ENCODE assay signal across 26 mouse cellular contexts in the genomic region with DNA sequence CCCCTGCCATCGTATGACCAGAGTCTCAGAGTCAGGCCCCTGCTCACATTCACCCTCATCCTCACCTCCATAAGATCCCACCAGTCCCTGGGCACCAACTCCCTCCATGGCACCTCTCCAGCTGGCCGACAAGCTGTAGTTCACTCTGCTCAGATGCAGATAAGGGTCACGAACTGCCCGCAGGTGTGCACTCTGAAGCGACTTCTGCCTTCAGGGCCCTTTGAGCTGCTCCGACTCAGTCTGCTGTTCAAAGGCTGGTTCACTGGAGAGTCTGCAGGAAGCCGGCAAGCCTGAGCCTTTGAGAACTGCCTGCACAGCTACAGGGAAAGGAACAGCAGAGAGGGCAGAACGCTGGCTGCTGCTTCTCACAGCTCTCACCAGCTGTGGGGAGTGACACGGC.
DNase-seq lines count a peak whose midpoint lies in the region; ATAC-seq and TF ChIP-seq lines count a peak whose summit lies in the region.
"Had no signal": no experiment of that assay in that cellular context is flagged by ENCODE, and none has a peak within 500 bp of the region (broad histone marks: within the 10 kb centered on the region; RNA-seq: fewer than 3 reads in every experiment).

No protein-coding gene starts in this region.

- no peak for ATAC-seq in midbrain, embryonic 11.5 days (ENCODE audit: low FRiP score)
- ATAC-seq in midbrain, embryonic 15.5 days (replicated peaks), result no peak
- ATAC-seq in intestine, embryonic 16.5 days, result peak; percentile 36
- ATAC-seq: CD4-positive, CD25-positive, alpha-beta regulatory T cell, adult 4 months; forebrain, embryonic 16.5 days had no signal

- no peak for TF ChIP-seq CTCF in bone marrow, adult 2 months (IDR thresholded peaks at IDR 0.05; ENCODE audit: control insufficient read depth, insufficient read depth, low read length)
- no peak for TF ChIP-seq CTCF in kidney, adult 2 months (conservative IDR thresholded peaks at IDR 0.05; ENCODE audit: insufficient read depth, insufficient read length, low read depth, low read length)

- H3K27ac ChIP-seq in midbrain, embryonic 11.5 days (ENCODE audit: low read depth, low read length), result no peak overlapping the region
- no peak overlapping the region for H3K27ac ChIP-seq in midbrain, embryonic 15.5 days
- H3K27ac ChIP-seq in bone marrow, adult 2 months (ENCODE audit: control insufficient read depth, insufficient read depth, low read depth, low read length, poor library complexity), result peak overlapping the region; percentile 42
- H3K27ac ChIP-seq in intestine, embryonic 16.5 days (ENCODE audit: low read length), result peak overlapping the region; percentile 48; the same call in 1 of the 2 replicates
- no peak overlapping the region for H3K27ac ChIP-seq in kidney, adult 2 months (ENCODE audit: insufficient read depth, low read depth, low read length)
- H3K27ac ChIP-seq: embryonic facial prominence, embryonic 13.5 days; hindbrain, embryonic 12.5 days; limb, embryonic 13.5 days; liver, embryonic 12.5 days; neural tube, embryonic 15.5 days had no signal

- no peak overlapping the region for H3K9ac ChIP-seq in midbrain, embryonic 11.5 days (ENCODE audit: low read length)
- H3K9ac ChIP-seq in midbrain, embryonic 15.5 days, result no peak overlapping the region
- no peak overlapping the region for H3K9ac ChIP-seq in intestine, embryonic 16.5 days (ENCODE audit: low read depth, low read length)
- H3K9ac ChIP-seq: embryonic facial prominence, embryonic 13.5 days; hindbrain, embryonic 12.5 days; limb, embryonic 13.5 days; liver, embryonic 12.5 days; neural tube, embryonic 15.5 days had no signal

- no peak overlapping the region for H3K4me2 ChIP-seq in midbrain, embryonic 11.5 days
- no peak overlapping the region for H3K4me2 ChIP-seq in midbrain, embryonic 15.5 days
- no peak overlapping the region for H3K4me2 ChIP-seq in intestine, embryonic 16.5 days (ENCODE audit: low read depth, low read length)
- H3K4me2 ChIP-seq: embryonic facial prominence, embryonic 13.5 days; heart, embryonic 11.5 days; hindbrain, embryonic 12.5 days; limb, embryonic 13.5 days; liver, embryonic 12.5 days; neural tube, embryonic 15.5 days had no signal

- H3K4me3 ChIP-seq in midbrain, embryonic 11.5 days (ENCODE audit: low read depth, low read length), result no peak overlapping the region
- H3K4me3 ChIP-seq in midbrain, embryonic 15.5 days, result no peak overlapping the region
- H3K4me3 ChIP-seq in bone marrow, adult 2 months (replicated peaks; ENCODE audit: control insufficient read depth, low read depth, low read length), result peak overlapping the region; percentile 51
- no peak overlapping the region for H3K4me3 ChIP-seq in intestine, embryonic 16.5 days (ENCODE audit: low read length)
- no peak overlapping the region for H3K4me3 ChIP-seq in kidney, adult 2 months (ENCODE audit: insufficient read depth, low read depth, low read length)
- H3K4me3 ChIP-seq: embryonic facial prominence, embryonic 13.5 days; hindbrain, embryonic 12.5 days; limb, embryonic 13.5 days; liver, embryonic 12.5 days; neural tube, embryonic 15.5 days had no signal

- no peaks in the 10 kb centered on the region for H3K36me3 ChIP-seq in midbrain, embryonic 11.5 days (ENCODE audit: control insufficient read depth, insufficient read depth, low read length)
- no peaks in the 10 kb centered on the region for H3K36me3 ChIP-seq in midbrain, embryonic 15.5 days (replicated peaks)
- H3K36me3 ChIP-seq in intestine, embryonic 16.5 days (ENCODE audit: control insufficient read depth, insufficient read depth, low read length), result no peaks in the 10 kb centered on the region
- H3K36me3 ChIP-seq in kidney, adult 2 months (ENCODE audit: control insufficient read depth, insufficient read depth, low read length), result no peaks in the 10 kb centered on the region
- H3K36me3 ChIP-seq: embryonic facial prominence, embryonic 13.5 days; hindbrain, embryonic 12.5 days; limb, embryonic 13.5 days; liver, embryonic 12.5 days; neural tube, embryonic 15.5 days had no signal

- intact Hi-C loops in gastrocnemius, postnatal 14 days (cut with DNase I; ENCODE audit: low total_unique reads), result no loop called here

- H3K27me3 ChIP-seq in midbrain, embryonic 11.5 days (ENCODE audit: control insufficient read depth, insufficient read depth, low read length), result no peaks in the 10 kb centered on the region
- H3K27me3 ChIP-seq in midbrain, embryonic 15.5 days (replicated peaks), result no peaks in the 10 kb centered on the region
- no peaks in the 10 kb centered on the region for H3K27me3 ChIP-seq in intestine, embryonic 16.5 days (replicated peaks; ENCODE audit: control insufficient read depth, insufficient read depth, low read length)
- no peaks in the 10 kb centered on the region for H3K27me3 ChIP-seq in kidney, adult 2 months (replicated peaks; ENCODE audit: control insufficient read depth, insufficient read depth, low read length)
- H3K27me3 ChIP-seq: embryonic facial prominence, embryonic 13.5 days; hindbrain, embryonic 12.5 days; limb, embryonic 13.5 days; neural tube, embryonic 15.5 days had no signal

- peak; percentile 51 for DNase-seq in midbrain, embryonic 11.5 days (ENCODE audit: low spot score, missing footprints)
- peak; percentile 70 to 82 for DNase-seq in thymus, postnatal 10 days (ENCODE audit: low spot score in 2 of 2)
- no peak for DNase-seq in kidney, adult 2 months
- DNase-seq in gastrocnemius, postnatal 14 days, result no peak
- DNase-seq in urinary bladder, adult 18-20 months (ENCODE audit: low spot score in 2 of 2), result no peak
- DNase-seq: adrenal gland, adult 2 months; cerebellum, adult 8-10 months; cerebellum, postnatal 36 days; embryo, embryonic 11 days; gastrocnemius, postnatal 10 days; heart, adult 11 months; heart, postnatal 10 days; kidney, adult 9 months; lung, adult 18-20 months; lung, postnatal 14 days had no signal

- H3K4me1 ChIP-seq in midbrain, embryonic 11.5 days (ENCODE audit: control insufficient read depth, insufficient read depth, low read length), result no peaks in the 10 kb centered on the region
- H3K4me1 ChIP-seq in midbrain, embryonic 15.5 days, result no peaks in the 10 kb centered on the region
- peaks cover 9% of the 10 kb centered on the region for H3K4me1 ChIP-seq in bone marrow, adult 2 months (ENCODE audit: control insufficient read depth, insufficient read depth, low read length)
- no peaks in the 10 kb centered on the region for H3K4me1 ChIP-seq in intestine, embryonic 16.5 days (ENCODE audit: control insufficient read depth, insufficient read depth, low read length)
- no peaks in the 10 kb centered on the region for H3K4me1 ChIP-seq in kidney, adult 2 months (ENCODE audit: control insufficient read depth, insufficient read depth, low read length)
- H3K4me1 ChIP-seq: hindbrain, embryonic 12.5 days; neural tube, embryonic 15.5 days had no signal

- no peak for TF ChIP-seq POLR2A in bone marrow, adult 2 months (IDR thresholded peaks at IDR 0.05; ENCODE audit: borderline replicate concordance, control insufficient read depth, low read depth, low read length)
- no peak for TF ChIP-seq POLR2A in kidney, adult 2 months (IDR thresholded peaks at IDR 0.05; ENCODE audit: low read depth, low read length)

- WGBS in midbrain, embryonic 11.5 days, result 85% methylated on average over 8 of the region's 9 CpGs
- WGBS in midbrain, embryonic 15.5 days, result 61% methylated on average over 9 of the region's 9 CpGs
- WGBS in bone marrow, adult 2 months, result 56% methylated on average over 9 of the region's 9 CpGs
- 47% methylated on average over 9 of the region's 9 CpGs for WGBS in intestine, embryonic 16.5 days
- WGBS in kidney, adult 2 months, result 62% methylated on average over 9 of the region's 9 CpGs

- no peaks in the 10 kb centered on the region for H3K9me3 ChIP-seq in midbrain, embryonic 11.5 days (ENCODE audit: control insufficient read depth, low read length)
- H3K9me3 ChIP-seq in midbrain, embryonic 15.5 days, result no peaks in the 10 kb centered on the region
- no peaks in the 10 kb centered on the region for H3K9me3 ChIP-seq in intestine, embryonic 16.5 days (ENCODE audit: control insufficient read depth, low read length)
- H3K9me3 ChIP-seq: embryonic facial prominence, embryonic 13.5 days; liver, embryonic 12.5 days; neural tube, embryonic 15.5 days had no signal

Comparison
In these comparisons a context has a peak if more than half of its experiments do, and no peak if none do; other contexts are left out.
1. DNase-seq: peak in midbrain, embryonic 11.5 days (single experiment) and thymus, postnatal 10 days (2 of 2); none in kidney, adult 2 months (single experiment), gastrocnemius, postnatal 14 days (single experiment) and urinary bladder, adult 18-20 months (0 of 2).
2. H3K27ac ChIP-seq: peak in bone marrow, adult 2 months (single experiment) and intestine, embryonic 16.5 days (single experiment); none in midbrain, embryonic 11.5 days (single experiment), midbrain, embryonic 15.5 days (single experiment) and kidney, adult 2 months (single experiment).